Mouse (Mus musculus): ENCODE results near the gene Pbxip1. TPM values are rescaled to one million over a fixed set of nuclear protein-coding genes. Genes with fewer than 3 reads are reported as not detected.

The Pbxip1 gene
- 23.6 and 60.5 TPM in 2 replicates for polyA plus RNA-seq (2011; ENCODE audit: insufficient read depth, insufficient read length, low replicate concordance, missing spikeins)

- H3K4me1 ChIP-seq (ENCODE audit: control insufficient read depth, insufficient read depth, low read length): peaks cover 7% of the 10 kb centered on the region
- 7% methylated on average over 16 of the region's 16 CpGs for WGBS
- H3K27ac ChIP-seq (ENCODE audit: control insufficient read depth, insufficient read depth, low read depth, low read length, poor library complexity): peak within 1 kb of the TSS; percentile 64
Measured at GRCm38 (mm10) chr3:89436176-89437113, at the start of gene Pbxip1. Pbxip1 (plus strand) TSS chr3:89436706.

GRCm38 (mm10) chr3:89387632-89388031, 48.9 kb upstream of the Pbxip1 start:
- 30% methylated on average over 11 of the region's 11 CpGs for WGBS
- Histone ChIP-seq H3K4me3 (replicated peaks; ENCODE audit: control insufficient read depth, low read depth, low read length) (peak overlapping the region; percentile 67), H3K4me1 (ENCODE audit: control insufficient read depth, insufficient read depth, low read length) (peaks cover 2% of the 10 kb centered on the region), H3K27ac (ENCODE audit: control insufficient read depth, insufficient read depth, low read depth, low read length, poor library complexity) (peak overlapping the region; percentile 93)
- TF ChIP-seq POLR2A (IDR thresholded peaks at IDR 0.05; ENCODE audit: borderline replicate concordance, control insufficient read depth, low read depth, low read length) (peak; percentile 41; the same call in 1 of the 2 replicates), CTCF (IDR thresholded peaks at IDR 0.05; ENCODE audit: control insufficient read depth, insufficient read depth, low read length) (no peak)

More at GRCm38 (mm10) chr3:89436176-89437113, at the start of gene Pbxip1:
- TF ChIP-seq CTCF (IDR thresholded peaks at IDR 0.05; ENCODE audit: control insufficient read depth, insufficient read depth, low read length) (no peak), POLR2A (IDR thresholded peaks at IDR 0.05; ENCODE audit: borderline replicate concordance, control insufficient read depth, low read depth, low read length) (0 out of 2 replicates have a peak, but pooled peaks have one; percentile 11)
- peak within 1 kb of the TSS; percentile 64 for H3K4me3 ChIP-seq (replicated peaks; ENCODE audit: control insufficient read depth, low read depth, low read length)

GRCm38 (mm10) chr3:89388134-89388881, 48.2 kb upstream of the Pbxip1 start:
- H3K4me1 ChIP-seq (ENCODE audit: control insufficient read depth, insufficient read depth, low read length): peaks cover 2% of the 10 kb centered on the region
- TF ChIP-seq POLR2A (IDR thresholded peaks at IDR 0.05; ENCODE audit: borderline replicate concordance, control insufficient read depth, low read depth, low read length): 0 out of 2 replicates have a peak, but pooled peaks have one; percentile 20
- TF ChIP-seq CTCF (IDR thresholded peaks at IDR 0.05; ENCODE audit: control insufficient read depth, insufficient read depth, low read length): no peak
- peak overlapping the region; percentile 67 for H3K4me3 ChIP-seq (replicated peaks; ENCODE audit: control insufficient read depth, low read depth, low read length)

GRCm38 (mm10) chr3:89388901-89389740, 47.4 kb upstream of the Pbxip1 start:
- Histone ChIP-seq H3K4me1 (ENCODE audit: control insufficient read depth, insufficient read depth, low read length) (no peaks in the 10 kb centered on the region; the same call in none of the 2 replicates), H3K27ac (ENCODE audit: control insufficient read depth, insufficient read depth, low read depth, low read length, poor library complexity) (peak overlapping the region; percentile 93), H3K4me3 (replicated peaks; ENCODE audit: control insufficient read depth, low read depth, low read length) (peak overlapping the region; percentile 43)
- WGBS: 24% methylated on average over 5 of the region's 6 CpGs
- TF ChIP-seq CTCF (IDR thresholded peaks at IDR 0.05; ENCODE audit: control insufficient read depth, insufficient read depth, low read length): no peak
- no peak for TF ChIP-seq POLR2A (IDR thresholded peaks at IDR 0.05; ENCODE audit: borderline replicate concordance, control insufficient read depth, low read depth, low read length)

More at GRCm38 (mm10) chr3:89388134-89388881, 48.2 kb upstream of the Pbxip1 start:
- 36% methylated on average over 11 of the region's 11 CpGs for WGBS
- H3K27ac ChIP-seq (ENCODE audit: control insufficient read depth, insufficient read depth, low read depth, low read length, poor library complexity): peak overlapping the region; percentile 93

- Histone ChIP-seq H3K4me1 (ENCODE audit: control insufficient read depth, insufficient read depth, low read length) (no peaks in the 10 kb centered on the region; the same call in none of the 2 replicates), H3K27ac (ENCODE audit: control insufficient read depth, insufficient read depth, low read depth, low read length, poor library complexity) (peak overlapping the region; percentile 60), H3K4me3 (replicated peaks; ENCODE audit: control insufficient read depth, low read depth, low read length) (peak overlapping the region; percentile 40)
- TF ChIP-seq POLR2A (IDR thresholded peaks at IDR 0.05; ENCODE audit: borderline replicate concordance, control insufficient read depth, low read depth, low read length) (no peak), CTCF (IDR thresholded peaks at IDR 0.05; ENCODE audit: control insufficient read depth, insufficient read depth, low read length) (no peak)
- 17% methylated on average over 5 of the region's 5 CpGs for WGBS
Measured at GRCm38 (mm10) chr3:89390111-89390515, 46.4 kb upstream of the Pbxip1 start.

GRCm38 (mm10) chr3:89390699-89391662, 45.5 kb upstream of the Pbxip1 start:
- peak overlapping the region; percentile 72 for H3K27ac ChIP-seq (ENCODE audit: control insufficient read depth, insufficient read depth, low read depth, low read length, poor library complexity)
- no peaks in the 10 kb centered on the region; the same call in none of the 2 replicates for H3K4me1 ChIP-seq (ENCODE audit: control insufficient read depth, insufficient read depth, low read length)
- no peak; the same call in 1 of the 2 replicates for TF ChIP-seq POLR2A (IDR thresholded peaks at IDR 0.05; ENCODE audit: borderline replicate concordance, control insufficient read depth, low read depth, low read length)
- peak overlapping the region; percentile 70 for H3K4me3 ChIP-seq (replicated peaks; ENCODE audit: control insufficient read depth, low read depth, low read length)
- 16% methylated on average over 19 of the region's 19 CpGs for WGBS
